Mouse (Mus musculus): ENCODE data around the gene Rps29. TPM values are rescaled to one million over a fixed set of nuclear protein-coding genes. Genes with fewer than 3 reads are reported as not detected.

Gene Rps29
- total and polyA plus RNA-seq, 3 experiments = 450 to 5,133 (median 1,410) TPM

GRCm38 (mm10) chr12:69122801-69123200 lies 36.2 kb downstream of the Rps29 start:
- no peak for DNase-seq (ENCODE audit: low read depth, low spot score)
- Histone ChIP-seq H3K36me3 (ENCODE audit: control insufficient read depth in 1 of 2, insufficient read depth in 2 of 2, low read length in 2 of 2) (peaks cover 0 to 8% of the 10 kb centered on the region in 2 experiments; a peak in 2 of 4 replicates), H3K27me3 (ENCODE audit: control insufficient read depth in 1 of 2, insufficient read depth in 2 of 2, low read length in 2 of 2) (no peaks in the 10 kb centered on the region), H3K27ac (ENCODE audit: control insufficient read depth, low read depth, low read length) (no peak overlapping the region), H3K79me2 (ENCODE audit: control insufficient read depth, insufficient read depth, low read length, poor library complexity) (no peaks in the 10 kb centered on the region), H3K9ac (ENCODE audit: control insufficient read depth, low read depth, low read length, poor library complexity, severe bottlenecking) (no peak overlapping the region), H3K9me3 (replicated peaks; ENCODE audit: insufficient read depth, low read length) (no peaks in the 10 kb centered on the region), H3K4me1 (ENCODE audit: control insufficient read depth in 1 of 2, insufficient read depth in 2 of 2, low read length in 2 of 2) (peaks cover 4 to 9% of the 10 kb centered on the region in 2 experiments; a peak in 3 of 4 replicates), H3K4me3 (ENCODE audit: control insufficient read depth in 1 of 2, insufficient read depth in 1 of 2, low read depth in 2 of 2, low read length in 2 of 2) (no peak overlapping the region)
- TF ChIP-seq GATA1 (IDR thresholded peaks at IDR 0.05; ENCODE audit: low read depth, low read length) (no peak), NELFE (IDR thresholded peaks at IDR 0.05; ENCODE audit: low read depth, low read length) (no peak), E2F4 (IDR thresholded peaks at IDR 0.05; ENCODE audit: borderline replicate concordance, low read depth, low read length) (no peak), ZNF384 (IDR thresholded peaks at IDR 0.05; ENCODE audit: low read depth, low read length) (no peak), ZC3H11A (IDR thresholded peaks at IDR 0.05; ENCODE audit: low read depth, low read length) (no peak), MYC (IDR thresholded peaks at IDR 0.05; ENCODE audit: low read depth, low read length) (no peak), TAL1 (IDR thresholded peaks at IDR 0.05; ENCODE audit: low read length) (no peak)

GRCm38 (mm10) chr12:69119908-69120307 lies 39.1 kb downstream of the Rps29 start:
- Histone ChIP-seq H3K9ac (ENCODE audit: control insufficient read depth, low read depth, low read length, poor library complexity, severe bottlenecking) (no peak overlapping the region), H3K79me2 (ENCODE audit: control insufficient read depth, insufficient read depth, low read length, poor library complexity) (no peaks in the 10 kb centered on the region)
- TF ChIP-seq JUND (IDR thresholded peaks at IDR 0.05; ENCODE audit: low read depth, low read length) (no peak), CHD2 (IDR thresholded peaks at IDR 0.05; ENCODE audit: low read length) (no peak), TCF12 (IDR thresholded peaks at IDR 0.05; ENCODE audit: low read depth, low read length) (no peak), ELF1 (IDR thresholded peaks at IDR 0.05; ENCODE audit: low read depth, low read length) (no peak), POLR2AphosphoS5 (IDR thresholded peaks at IDR 0.05; ENCODE audit: borderline replicate concordance, low read depth, low read length) (no peak), EP300 (IDR thresholded peaks at IDR 0.05; ENCODE audit: low read depth in 1 of 2, low read length in 2 of 2) (no peak), MAX (IDR thresholded peaks at IDR 0.05; ENCODE audit: low read length) (no peak), POLR2A (IDR thresholded peaks at IDR 0.05; ENCODE audit: control insufficient read depth in 1 of 2, insufficient read depth in 1 of 2, low read depth in 1 of 2, low read length in 2 of 2, poor library complexity in 1 of 2) (no peak), ZMIZ1 (IDR thresholded peaks at IDR 0.05; ENCODE audit: low read depth, low read length) (no peak)

More at GRCm38 (mm10) chr12:69119908-69120307, 39.1 kb downstream of the Rps29 start:
- no peak for DNase-seq (ENCODE audit: low read depth, low spot score)
- Histone ChIP-seq H3K27me3 (ENCODE audit: control insufficient read depth in 1 of 2, insufficient read depth in 2 of 2, low read length in 2 of 2) (no peaks in the 10 kb centered on the region), H3K9me3 (replicated peaks; ENCODE audit: insufficient read depth, low read length) (no peaks in the 10 kb centered on the region), H3K4me1 (ENCODE audit: control insufficient read depth in 1 of 2, insufficient read depth in 2 of 2, low read length in 2 of 2) (peaks cover 0 to 4% of the 10 kb centered on the region in 2 experiments; a peak in 3 of 4 replicates), H3K27ac (ENCODE audit: control insufficient read depth, low read depth, low read length) (no peak overlapping the region), H3K36me3 (ENCODE audit: control insufficient read depth in 1 of 2, insufficient read depth in 2 of 2, low read length in 2 of 2) (peaks cover 0 to 3% of the 10 kb centered on the region in 2 experiments; a peak in 2 of 4 replicates), H3K4me3 (ENCODE audit: control insufficient read depth in 1 of 2, insufficient read depth in 1 of 2, low read depth in 2 of 2, low read length in 2 of 2) (no peak overlapping the region)

Other genes with a start within 250 kb of the Rps29 start
- 10.2 and 14.1 TPM in 2 replicates for gene Lrr1, start 9.6 kb upstream of the Rps29 start, total RNA-seq (2012; rRNA removed)
- 10 to 100 TPM in 1 of 2 experiments, not detected in 1; 23.1 TPM for gene Lrr1, start 9.6 kb upstream of the Rps29 start, polyA plus RNA-seq (2012; ENCODE audit: insufficient read depth in 1 of 2, insufficient read length in 2 of 2, low read depth in 1 of 2, low replicate concordance in 2 of 2, missing spikeins in 1 of 2)
- gene Rpl36al, start 24.9 kb upstream of the Rps29 start, total RNA-seq (2012; rRNA removed) = 1,318 and 1,322 TPM in 2 replicates
- 100 to 1,000 TPM in 1 of 2 experiments, not detected in 1; 696 TPM for gene Rpl36al, start 24.9 kb upstream of the Rps29 start, polyA plus RNA-seq (2012; ENCODE audit: insufficient read depth in 1 of 2, insufficient read length in 2 of 2, low read depth in 1 of 2, low replicate concordance in 2 of 2, missing spikeins in 1 of 2)
- 43.3 and 65.3 TPM in 2 replicates for gene Mgat2, start 25.0 kb upstream of the Rps29 start, total RNA-seq (2012; rRNA removed)
- gene Mgat2, start 25.0 kb upstream of the Rps29 start, polyA plus RNA-seq (2012; ENCODE audit: insufficient read depth in 1 of 2, insufficient read length in 2 of 2, low read depth in 1 of 2, low replicate concordance in 2 of 2, missing spikeins in 1 of 2) = 10 to 100 TPM in 1 of 2 experiments, not detected in 1; 40.9 TPM
- 25.2 and 27.5 TPM in 2 replicates for gene Gm49383, start 37.9 kb upstream of the Rps29 start, total RNA-seq (2012; rRNA removed)
- gene Gm49383, start 37.9 kb upstream of the Rps29 start, polyA plus RNA-seq (2012; ENCODE audit: insufficient read depth in 1 of 2, insufficient read length in 2 of 2, low read depth in 1 of 2, low replicate concordance in 2 of 2, missing spikeins in 1 of 2) = 10 to 100 TPM in 1 of 2 experiments, not detected in 1; 28.8 TPM
- 7.6 and 10.1 TPM in 2 replicates for gene Dnaaf2, start 39.2 kb upstream of the Rps29 start, total RNA-seq (2012; rRNA removed)
- 1 to 10 TPM in 1 of 2 experiments, not detected in 1; 5.5 TPM for gene Dnaaf2, start 39.2 kb upstream of the Rps29 start, polyA plus RNA-seq (2012; ENCODE audit: insufficient read depth in 1 of 2, insufficient read length in 2 of 2, low read depth in 1 of 2, low replicate concordance in 2 of 2, missing spikeins in 1 of 2)
- gene Gm49384, start 45.1 kb upstream of the Rps29 start, total RNA-seq (2012; rRNA removed) = 24.1 and 26.2 TPM in 2 replicates
- 10 to 100 TPM in 1 of 2 experiments, not detected in 1; 28.5 TPM for gene Gm49384, start 45.1 kb upstream of the Rps29 start, polyA plus RNA-seq (2012; ENCODE audit: insufficient read depth in 1 of 2, insufficient read length in 2 of 2, low read depth in 1 of 2, low replicate concordance in 2 of 2, missing spikeins in 1 of 2)
- 14.1 and 14.4 TPM in 2 replicates for gene Pole2, start 69.0 kb upstream of the Rps29 start, total RNA-seq (2012; rRNA removed)
- gene Pole2, start 69.0 kb upstream of the Rps29 start, polyA plus RNA-seq (2012; ENCODE audit: insufficient read depth in 1 of 2, insufficient read length in 2 of 2, low read depth in 1 of 2, low replicate concordance in 2 of 2, missing spikeins in 1 of 2) = 10 to 100 TPM; 18.0 to 89.5 TPM
- gene Klhdc1, start 82.0 kb upstream of the Rps29 start, total RNA-seq (2012; rRNA removed) = 0.23 and 0.26 TPM in 2 replicates
- 1 to 10 TPM in 1 of 2 experiments, not detected in 1; 1.1 TPM for gene Klhdc1, start 82.0 kb upstream of the Rps29 start, polyA plus RNA-seq (2012; ENCODE audit: insufficient read depth in 1 of 2, insufficient read length in 2 of 2, low read depth in 1 of 2, low replicate concordance in 2 of 2, missing spikeins in 1 of 2)
- 50.2 and 51.7 TPM in 2 replicates for gene Klhdc2, start 137.5 kb upstream of the Rps29 start, total RNA-seq (2012; rRNA removed)
- 100 to 1,000 TPM in 1 of 2 experiments, 10 to 100 TPM in 1; 48.5 to 154 TPM for gene Klhdc2, start 137.5 kb upstream of the Rps29 start, polyA plus RNA-seq (2012; ENCODE audit: insufficient read depth in 1 of 2, insufficient read length in 2 of 2, low read depth in 1 of 2, low replicate concordance in 2 of 2, missing spikeins in 1 of 2)
- gene Nemf, start 198.0 kb upstream of the Rps29 start, total RNA-seq (2012; rRNA removed) = 32.1 and 33.4 TPM in 2 replicates
- 10 to 100 TPM in 1 of 2 experiments, not detected in 1; 30.2 TPM for gene Nemf, start 198.0 kb upstream of the Rps29 start, polyA plus RNA-seq (2012; ENCODE audit: insufficient read depth in 1 of 2, insufficient read length in 2 of 2, low read depth in 1 of 2, low replicate concordance in 2 of 2, missing spikeins in 1 of 2)
- 132 and 140 TPM in 2 replicates for gene Arf6, start 213.0 kb upstream of the Rps29 start, total RNA-seq (2012; rRNA removed)
- 100 to 1,000 TPM; 181 to 192 TPM for gene Arf6, start 213.0 kb upstream of the Rps29 start, polyA plus RNA-seq (2012; ENCODE audit: insufficient read depth in 1 of 2, insufficient read length in 2 of 2, low read depth in 1 of 2, low replicate concordance in 2 of 2, missing spikeins in 1 of 2)
- 0.69 and 1.7 TPM in 2 replicates for gene Gm9887, start 213.3 kb upstream of the Rps29 start, total RNA-seq (2012; rRNA removed)
- 1 to 10 TPM in 1 of 2 experiments, not detected in 1; 4.9 TPM for gene Gm9887, start 213.3 kb upstream of the Rps29 start, polyA plus RNA-seq (2012; ENCODE audit: insufficient read depth in 1 of 2, insufficient read length in 2 of 2, low read depth in 1 of 2, low replicate concordance in 2 of 2, missing spikeins in 1 of 2)

Measured in MEL (cell line).